Mouse (Mus musculus) CD4-positive, CD25-positive, alpha-beta regulatory T cell, adult 2 months (primary cell): ENCODE measurements around the gene Cep85l.

ENCODE experiments used
- DNase-seq: peaks from one replicate; pipeline ENCODE4 v3.0.0-alpha.2; 2012; ENCODE audit warnings: low read depth, low spot score

Cep85l gene

GRCm38 (mm10) chr10:53342166-53342728 is 37.5 kb downstream of the Cep85l start:
- DNase-seq: no peak

DNA sequence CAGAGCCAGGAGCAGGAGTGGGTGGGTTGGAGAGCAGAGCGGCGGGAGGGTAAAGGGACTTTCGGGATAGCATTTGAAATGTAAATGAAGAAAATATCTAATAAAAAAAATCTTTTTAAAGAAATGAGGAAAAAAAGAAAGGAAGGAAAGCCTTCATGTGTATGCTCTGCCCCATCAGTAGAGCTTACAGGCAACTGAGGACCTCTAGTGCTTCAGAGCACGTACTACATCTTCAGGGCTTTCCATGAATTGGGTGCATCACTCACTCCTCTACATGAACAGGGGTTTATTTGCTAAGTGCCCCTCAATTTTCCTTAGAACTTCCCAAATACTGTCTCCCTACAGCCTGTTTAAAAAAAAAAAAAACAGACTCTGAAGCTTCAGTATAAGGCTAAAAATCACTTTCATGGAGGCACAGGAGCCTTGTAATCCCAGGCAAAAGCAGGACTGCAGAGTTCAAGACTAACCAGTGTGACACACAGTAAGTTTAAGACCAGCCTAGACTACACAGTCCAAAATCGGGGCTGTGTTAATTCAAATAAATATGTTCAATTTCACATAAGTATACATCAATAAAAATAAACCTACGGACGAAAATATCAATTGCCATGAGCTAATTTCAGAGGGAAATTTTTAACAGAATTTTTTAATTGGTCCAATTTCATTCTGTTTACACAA is 38.3 kb downstream of the Cep85l start:
- DNase-seq: peak; percentile 28

- DNase-seq: no peak
Observed at GRCm38 (mm10) chr10:53339045-53339444, 40.7 kb downstream of the Cep85l start.

DNA sequence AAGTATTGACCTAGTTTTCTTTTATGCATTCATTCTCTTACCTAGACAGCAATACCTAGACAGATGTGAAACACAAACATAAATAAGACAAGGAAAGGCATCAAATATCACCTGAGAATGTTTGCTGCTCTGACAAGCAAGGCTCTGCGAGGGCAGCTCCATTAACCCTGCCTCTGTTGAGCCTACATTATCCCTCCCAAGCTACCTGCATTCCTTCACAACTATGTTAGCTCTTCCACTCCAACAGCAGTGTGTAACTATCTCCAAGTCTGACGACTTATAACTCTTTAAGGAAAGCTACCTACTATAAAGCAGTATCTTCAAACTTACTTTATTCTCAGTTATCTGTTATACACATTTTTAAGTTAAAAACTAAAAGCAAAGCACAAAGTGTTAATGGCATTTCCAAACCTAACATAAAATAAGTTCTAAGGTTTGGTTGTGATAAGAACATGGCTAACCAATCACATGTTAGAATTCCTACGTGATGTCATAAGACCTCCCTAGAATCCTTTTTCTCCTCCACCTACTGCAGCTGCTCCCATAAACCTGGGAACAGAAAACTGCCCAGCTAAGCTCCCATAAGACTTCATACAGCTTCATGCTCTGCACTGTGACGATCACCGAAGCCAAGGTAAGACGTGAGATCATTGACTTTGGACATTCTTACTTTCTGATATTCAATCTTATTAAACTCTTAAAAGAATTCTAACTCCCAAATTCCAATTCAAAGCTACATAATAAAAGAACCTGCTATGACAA is 42.4 kb downstream of the Cep85l start, which contains the start of gene Pln:
TSS of gene Pln (plus strand) at position 506 of the 762 bp plus-strand sequence.
- DNase-seq: no peak

DNA sequence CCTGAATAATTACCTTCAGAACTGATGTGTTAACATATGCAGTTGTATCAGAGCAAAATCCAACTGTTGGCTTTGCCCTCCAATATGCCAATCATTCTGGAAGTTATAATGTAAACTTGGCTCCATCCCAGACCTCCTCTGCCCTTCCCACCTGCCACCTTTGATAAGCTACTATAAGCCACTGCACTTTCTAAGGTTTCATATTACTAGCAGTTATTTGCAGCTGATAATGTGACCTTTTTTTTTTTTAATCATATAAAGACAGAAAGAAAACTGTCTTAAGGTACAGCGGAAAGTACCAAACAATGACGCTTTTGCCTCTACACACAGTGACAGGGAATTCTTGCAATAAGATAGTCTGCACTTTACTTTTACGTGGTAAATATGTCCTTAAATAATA is 43.8 kb downstream of the Cep85l start:
- no peak for DNase-seq

DNA sequence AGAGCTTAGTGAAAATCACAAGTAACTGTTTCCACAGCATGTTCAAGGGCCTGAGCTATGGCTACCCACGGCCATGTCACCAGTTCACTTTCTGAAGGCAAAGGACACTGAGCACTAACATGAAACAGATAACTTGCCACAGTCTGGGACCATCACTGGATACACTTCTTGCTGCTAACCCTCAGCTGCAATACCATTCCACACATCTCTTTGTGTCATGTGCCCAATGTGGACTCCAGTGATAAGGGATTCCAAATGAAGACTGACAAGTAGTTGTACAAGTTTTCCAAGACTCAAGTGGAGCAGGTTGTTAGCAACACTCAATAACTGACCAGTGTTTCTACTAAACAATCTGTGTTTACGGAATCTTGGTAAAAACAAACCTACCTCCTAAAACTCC is 44.5 kb downstream of the Cep85l start:
- no peak for DNase-seq

DNA sequence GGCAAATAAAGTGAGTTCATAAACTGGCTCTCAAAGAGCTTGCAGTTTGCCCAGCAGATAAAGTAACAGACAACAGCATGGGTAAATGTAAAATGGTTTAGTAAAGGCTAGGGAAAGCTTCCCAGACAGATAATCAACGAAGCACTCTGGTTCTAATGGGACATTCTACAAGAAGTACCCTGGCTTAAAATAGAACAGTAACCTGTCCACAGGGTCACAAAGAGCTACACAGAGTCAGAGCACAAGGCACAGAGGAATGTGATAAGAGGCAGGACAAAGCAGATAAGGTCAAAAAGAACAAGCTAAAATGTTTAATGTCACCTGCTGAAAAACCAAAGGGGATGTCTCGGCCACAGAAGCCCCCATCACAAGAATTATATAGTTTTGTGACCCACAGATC is 47.0 kb downstream of the Cep85l start:
- no peak for DNase-seq

GRCm38 (mm10) chr10:53329257-53329656 is 50.5 kb downstream of the Cep85l start:
- DNase-seq: no peak

DNA sequence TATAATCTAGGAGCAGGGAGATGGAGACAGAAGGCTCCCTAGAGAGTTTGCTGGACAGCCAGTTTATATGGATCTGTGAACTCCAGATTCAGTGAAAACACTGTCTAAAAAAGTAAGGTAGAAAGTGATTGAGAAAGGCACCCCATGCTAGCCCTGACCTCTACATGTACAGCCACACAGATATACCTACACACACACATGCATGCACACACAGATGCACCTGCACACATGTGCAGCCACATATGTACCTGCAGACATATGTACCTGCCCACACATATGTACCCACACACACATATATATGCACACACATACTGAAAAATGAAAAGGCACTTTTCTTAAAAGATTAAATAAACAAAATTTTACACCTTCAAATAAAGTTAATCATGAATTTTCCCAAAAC is 53.4 kb downstream of the Cep85l start:
- no peak for DNase-seq

- DNase-seq: no peak
Observed at GRCm38 (mm10) chr10:53324663-53325062, 55.1 kb downstream of the Cep85l start.

DNA sequence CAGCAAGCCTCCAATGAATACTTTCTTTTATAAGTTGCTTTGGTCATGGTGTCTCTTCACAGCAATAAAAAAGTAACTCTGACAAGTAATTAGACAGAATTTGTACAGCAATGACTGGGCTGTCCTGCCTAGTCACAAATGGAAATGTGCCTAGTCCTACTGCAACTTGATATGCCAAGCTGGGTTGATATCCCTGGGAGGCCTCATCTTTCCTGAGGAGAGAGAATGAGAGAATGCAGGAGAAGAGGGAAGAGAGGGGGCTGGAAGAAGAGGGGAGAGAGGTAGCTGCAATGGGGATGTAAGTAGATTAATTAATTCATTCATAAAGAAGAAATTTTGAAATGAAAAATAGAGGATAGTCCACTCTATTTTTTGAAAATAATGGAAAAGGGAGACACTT is 56.4 kb downstream of the Cep85l start:
- DNase-seq: no peak

GRCm38 (mm10) chr10:53306674-53307073 is 73.1 kb downstream of the Cep85l start:
- no peak for DNase-seq

DNA sequence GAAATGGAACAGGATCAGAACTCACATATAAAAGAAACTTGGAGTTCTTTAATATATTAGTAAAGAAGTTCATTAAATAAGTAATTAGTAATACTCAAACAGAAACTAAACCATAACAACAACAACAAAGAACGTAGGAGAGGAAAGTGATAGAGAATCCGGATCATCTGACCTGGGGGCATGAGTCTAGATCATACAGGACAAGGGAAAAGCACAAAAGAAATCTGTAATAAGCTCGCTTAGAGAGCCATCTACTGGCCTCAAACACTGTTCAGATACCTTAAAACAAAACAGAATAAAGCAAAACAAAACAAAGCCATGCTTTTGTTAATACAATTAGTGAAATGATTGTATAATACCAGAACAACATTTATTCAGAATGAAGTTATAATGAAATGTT is 73.9 kb downstream of the Cep85l start:
- DNase-seq: no peak

- DNase-seq: no peak
Observed at GRCm38 (mm10) chr10:53285147-53285546, 94.6 kb downstream of the Cep85l start.

DNA sequence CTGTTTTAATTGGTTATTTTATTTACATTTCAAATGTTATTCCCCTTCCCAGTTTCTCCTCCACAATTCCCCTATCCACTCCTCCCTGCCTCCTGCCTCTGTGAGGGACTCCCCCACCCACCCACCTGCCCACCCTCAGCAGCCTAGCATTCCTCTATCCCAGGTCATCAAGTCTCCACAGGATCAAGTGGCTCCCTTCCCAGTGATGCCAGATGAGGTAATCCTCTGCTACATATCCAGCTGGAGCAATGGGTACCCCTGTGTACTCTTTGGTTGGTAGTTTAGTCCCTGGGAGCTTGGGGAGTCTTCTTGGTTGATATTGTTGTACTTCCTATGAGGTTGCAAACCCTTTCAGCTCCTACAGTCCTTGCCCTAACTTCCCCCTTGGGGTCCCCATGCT is 107.5 kb downstream of the Cep85l start:
- DNase-seq: no peak

DNA sequence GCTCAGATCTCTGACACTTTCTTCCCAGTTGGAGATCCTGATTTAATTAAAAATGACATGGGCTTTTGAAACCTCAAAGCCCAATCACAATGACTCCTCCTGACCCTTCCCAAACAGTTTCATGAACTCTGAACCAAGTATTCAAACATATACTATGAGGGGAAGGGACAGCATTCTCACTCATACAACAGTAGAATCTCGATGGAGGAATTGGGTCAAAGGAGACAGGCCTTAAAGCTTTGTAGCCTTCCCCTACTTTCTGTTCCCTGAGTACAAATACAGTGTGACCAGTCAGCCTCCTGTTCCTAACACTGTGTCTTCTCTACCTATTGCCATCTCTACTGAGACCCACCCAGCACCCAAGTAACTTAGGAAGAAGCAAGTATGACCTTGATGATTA is 117.7 kb downstream of the Cep85l start:
- no peak for DNase-seq

GRCm38 (mm10) chr10:53235381-53235780 is 144.4 kb downstream of the Cep85l start:
- DNase-seq: no peak

- no peak for DNase-seq
Observed at GRCm38 (mm10) chr10:53234683-53235082, 145.1 kb downstream of the Cep85l start.

DNA sequence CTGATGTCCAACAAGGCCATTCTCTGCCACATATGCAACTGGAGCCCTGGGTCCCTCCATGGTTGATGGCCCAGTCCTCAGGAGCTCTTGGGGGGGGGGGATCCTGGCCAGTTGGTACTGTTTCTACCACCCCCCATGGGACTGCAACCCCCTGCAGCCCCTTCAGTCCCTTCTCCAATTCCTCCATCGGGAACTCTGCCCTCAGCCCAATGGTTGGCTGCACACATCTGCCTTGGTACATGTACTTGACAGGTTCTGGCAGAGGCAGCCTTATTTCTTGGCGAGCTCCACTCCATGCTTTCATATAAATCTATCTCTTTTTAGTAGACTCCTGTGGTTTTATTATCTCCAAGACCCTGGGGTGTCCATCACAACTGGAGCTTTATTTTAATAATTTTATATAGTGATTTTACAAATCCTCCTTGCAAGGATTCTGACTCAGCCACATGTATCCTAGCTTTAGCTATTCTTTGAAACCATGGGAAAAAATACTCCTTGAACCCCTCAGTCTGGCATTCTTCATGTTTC is 145.6 kb downstream of the Cep85l start:
- DNase-seq: no peak

- no peak for DNase-seq
Observed at GRCm38 (mm10) chr10:53230809-53231208, 148.9 kb downstream of the Cep85l start.

- no peak for DNase-seq
Observed at GRCm38 (mm10) chr10:53229190-53229589, 150.6 kb downstream of the Cep85l start.
